Mouse (Mus musculus) limb, embryonic 11.5 days (tissue): ENCODE measurements around the gene Dhcr7. TPM values are rescaled to one million over a fixed set of nuclear protein-coding genes. Genes with fewer than 3 reads are reported as not detected.

ENCODE experiments used
- ATAC-seq: fragments of 200-750 bp; cut with Nextera tagmentation; 2 replicates; pipeline ENCODE4 v1.8.0; 2017; ENCODE audit warnings: low read depth; ENCODE audit not compliant: insufficient number of reproducible peaks, low FRiP score, low TSS enrichment
- DNase-seq: peaks from one replicate; pipeline ENCODE4 v3.0.0-alpha.2; 2015; ENCODE audit warnings: low spot score
- H3K27ac ChIP-seq: fragments of 300-500 bp; sonication (generic); replicated peaks from 2 replicates; pipeline ENCODE4 v1.5.1; 2014; ENCODE audit warnings: low read depth, mild to moderate bottlenecking, low read length
- H3K27me3 ChIP-seq: fragments of 300-500 bp; sonication (generic); 2 replicates; pipeline ENCODE4 v1.6.1; 2014; ENCODE audit warnings: mild to moderate bottlenecking, low read length, mixed read lengths; ENCODE audit not compliant: control insufficient read depth, insufficient read depth
- H3K36me3 ChIP-seq: fragments of 300-500 bp; sonication (generic); 2 replicates; pipeline ENCODE4 v1.6.1; 2014; ENCODE audit warnings: mild to moderate bottlenecking, low read length, moderate library complexity, mixed read lengths; ENCODE audit not compliant: control insufficient read depth, insufficient read depth
- H3K4me1 ChIP-seq: fragments of 300-500 bp; sonication (generic); 2 replicates; pipeline ENCODE4 v1.6.1; 2014; ENCODE audit warnings: low read length, mixed read lengths; ENCODE audit not compliant: control insufficient read depth, insufficient read depth
- H3K4me2 ChIP-seq: fragments of 300-500 bp; sonication (generic); 2 replicates; pipeline ENCODE4 v1.6.1; 2014; ENCODE audit warnings: low read depth, mild to moderate bottlenecking, moderate library complexity; ENCODE audit not compliant: severe bottlenecking
- H3K4me3 ChIP-seq: fragments of 300-500 bp; sonication (generic); 2 replicates; pipeline ENCODE4 v1.5.1; 2014; ENCODE audit warnings: low read depth, low read length
- H3K9ac ChIP-seq: fragments of 300-500 bp; sonication (generic); 2 replicates; pipeline ENCODE4 v1.6.1; 2014; ENCODE audit warnings: mild to moderate bottlenecking, low read length
- H3K9me3 ChIP-seq: fragments of 300-500 bp; sonication (generic); 2 replicates; pipeline ENCODE4 v1.6.1; 2016; ENCODE audit warnings: low read length; ENCODE audit not compliant: control insufficient read depth
- WGBS: fragments of 180-500 bp; shearing (Covaris S2); extraction: QIAGEN DNeasy Blood & Tissue Kit; methylation state at CpG from one replicate; pipeline ENCODE4 v1.1.7; 2014; 5-methylcytosine and 5-hydroxymethylcytosine counted together
- polyA plus RNA-seq: library from polyadenylated mRNA; unstranded; fragments of >200 nt; fragmentation: Nextera tagmentation; extraction: Ambion mirVana; gene quantifications from 2 replicates; pipeline ENCODE4 v1.2.1, GENCODE M21; 2014

The Dhcr7 gene
- polyA plus RNA-seq, 1 experiment from 2014 or later = 56.0 TPM

- Histone ChIP-seq H3K4me2 (no peak overlapping the region), H3K36me3 (peaks cover 11% of the 10 kb centered on the region; the same call in 1 of the 2 replicates), H3K4me3 (no peak overlapping the region), H3K9ac (no peak overlapping the region), H3K9me3 (no peaks in the 10 kb centered on the region), H3K4me1 (no peaks in the 10 kb centered on the region), H3K27me3 (no peaks in the 10 kb centered on the region), H3K27ac (no peak overlapping the region)
- no peak for ATAC-seq
- WGBS = 95% methylated on average over 4 of the region's 4 CpGs
- no peak for DNase-seq
Observed at GRCm38 (mm10) chr7:143798783-143799182, 24.2 kb upstream of the Dhcr7 start.

- H3K27me3 ChIP-seq = no peaks in the 10 kb centered on the region
- no peak overlapping the region for H3K4me2 ChIP-seq
- 94% methylated on average over 1 of the region's 1 CpGs for WGBS
- no peak overlapping the region for H3K27ac ChIP-seq
- H3K9me3 ChIP-seq = no peaks in the 10 kb centered on the region
- no peak overlapping the region for H3K9ac ChIP-seq
- H3K36me3 ChIP-seq = peaks cover 13% of the 10 kb centered on the region; the same call in 1 of the 2 replicates
- DNase-seq (no peak), ATAC-seq (no peak)
- H3K4me3 ChIP-seq = no peak overlapping the region
- H3K4me1 ChIP-seq = no peaks in the 10 kb centered on the region
Observed at GRCm38 (mm10) chr7:143800770-143801169, 22.2 kb upstream of the Dhcr7 start.

GRCm38 (mm10) chr7:143801195-143802065 lies 21.5 kb upstream of the Dhcr7 start:
- no peak overlapping the region for H3K27ac ChIP-seq
- WGBS = 91% methylated on average over 8 of the region's 8 CpGs
- no peaks in the 10 kb centered on the region for H3K4me1 ChIP-seq
- no peak for DNase-seq
- no peak overlapping the region for H3K9ac ChIP-seq
- no peak for ATAC-seq
- H3K36me3 ChIP-seq = peaks cover 15% of the 10 kb centered on the region; the same call in 1 of the 2 replicates
- H3K27me3 ChIP-seq = no peaks in the 10 kb centered on the region
- H3K4me2 ChIP-seq = no peak overlapping the region
- H3K9me3 ChIP-seq = no peaks in the 10 kb centered on the region
- H3K4me3 ChIP-seq = no peak overlapping the region

GRCm38 (mm10) chr7:143805199-143805624 lies 17.7 kb upstream of the Dhcr7 start:
- H3K9me3 ChIP-seq = no peaks in the 10 kb centered on the region
- no peak overlapping the region for H3K9ac ChIP-seq
- H3K4me3 ChIP-seq = no peak overlapping the region
- H3K4me1 ChIP-seq = no peaks in the 10 kb centered on the region
- DNase-seq (no peak), ATAC-seq (no peak)
- H3K36me3 ChIP-seq = peaks cover 8% of the 10 kb centered on the region; the same call in 1 of the 2 replicates
- H3K27ac ChIP-seq = no peak overlapping the region
- no peak overlapping the region for H3K4me2 ChIP-seq
- 82% methylated on average over 5 of the region's 5 CpGs for WGBS
- H3K27me3 ChIP-seq = no peaks in the 10 kb centered on the region

- DNase-seq (no peak), ATAC-seq (no peak)
- Histone ChIP-seq H3K27ac (no peak overlapping the region), H3K9me3 (no peaks in the 10 kb centered on the region), H3K9ac (no peak overlapping the region), H3K4me3 (no peak overlapping the region), H3K36me3 (peaks cover 12% of the 10 kb centered on the region; the same call in 1 of the 2 replicates), H3K4me2 (no peak overlapping the region), H3K27me3 (no peaks in the 10 kb centered on the region), H3K4me1 (no peaks in the 10 kb centered on the region)
- WGBS = 50% methylated on average over 1 of the region's 1 CpGs
Observed at GRCm38 (mm10) chr7:143808909-143809308, 14.0 kb upstream of the Dhcr7 start.

- H3K9ac ChIP-seq = no peak overlapping the region
- H3K36me3 ChIP-seq = peaks cover 7% of the 10 kb centered on the region
- peaks cover 6% of the 10 kb centered on the region; the same call in 1 of the 2 replicates for H3K4me1 ChIP-seq
- H3K4me3 ChIP-seq = no peak overlapping the region
- H3K27me3 ChIP-seq = no peaks in the 10 kb centered on the region
- DNase-seq (no peak), ATAC-seq (no peak)
- WGBS = 72% methylated on average over 4 of the region's 4 CpGs
- H3K4me2 ChIP-seq = no peak overlapping the region
- H3K9me3 ChIP-seq = no peaks in the 10 kb centered on the region
- no peak overlapping the region for H3K27ac ChIP-seq
Observed at GRCm38 (mm10) chr7:143819201-143819600, 3.7 kb upstream of the Dhcr7 start.

GRCm38 (mm10) chr7:143821241-143821640 lies 1.7 kb upstream of the Dhcr7 start:
- Histone ChIP-seq H3K9ac (no peak overlapping the region), H3K27ac (no peak overlapping the region), H3K27me3 (no peaks in the 10 kb centered on the region), H3K4me1 (peaks cover 6% of the 10 kb centered on the region; the same call in 1 of the 2 replicates), H3K9me3 (no peaks in the 10 kb centered on the region), H3K4me2 (no peak overlapping the region), H3K36me3 (peaks cover 7% of the 10 kb centered on the region), H3K4me3 (no peak overlapping the region)
- DNase-seq (no peak), ATAC-seq (no peak)
- WGBS = 86% methylated on average over 2 of the region's 2 CpGs

GRCm38 (mm10) chr7:143823266-143823605 lies 291 bp downstream of the Dhcr7 start:
- Histone ChIP-seq H3K36me3 (peaks cover 3% of the 10 kb centered on the region), H3K27me3 (no peaks in the 10 kb centered on the region), H3K4me3 (peak overlapping the region; percentile 60), H3K9ac (peak overlapping the region; percentile 48), H3K9me3 (no peaks in the 10 kb centered on the region), H3K4me1 (peaks cover 6% of the 10 kb centered on the region; the same call in 1 of the 2 replicates), H3K4me2 (peak overlapping the region; percentile 63), H3K27ac (peak overlapping the region; percentile 48)
- WGBS = 82% methylated on average over 4 of the region's 4 CpGs
- ATAC-seq (peak; percentile 2; the same call in 1 of the 2 replicates), DNase-seq (no peak)
